Mouse (Mus musculus) forebrain, postnatal 0 days (tissue): ENCODE data around the gene Aktip. TPM values are rescaled to one million over a fixed set of nuclear protein-coding genes. Genes with fewer than 3 reads are reported as not detected.

Experiments
- ATAC-seq: fragments of 200-750 bp; cut with Nextera tagmentation; 2 replicates; pipeline ENCODE4 v1.8.0; 2017; ENCODE audit warnings: mild to moderate bottlenecking, moderate library complexity
- DNase-seq: peaks from one replicate; pipeline ENCODE4 v3.0.0-alpha.2; 2015
- H3K27ac ChIP-seq: fragments of 300-500 bp; sonication (generic); 2 replicates; pipeline ENCODE4 v1.5.1; 2014; ENCODE audit warnings: low read depth, mild to moderate bottlenecking, antibody characterized with exemption, low read length, moderate library complexity, mixed read lengths
- H3K27me3 ChIP-seq: fragments of 300-500 bp; sonication (generic); 2 replicates; pipeline ENCODE4 v1.6.1; 2014; ENCODE audit warnings: mild to moderate bottlenecking, low read length, mixed read lengths; ENCODE audit not compliant: insufficient read depth
- H3K36me3 ChIP-seq: fragments of 300-500 bp; sonication (generic); 2 replicates; pipeline ENCODE4 v1.6.1; 2014; ENCODE audit warnings: mild to moderate bottlenecking, moderate library complexity; ENCODE audit not compliant: insufficient read depth
- H3K4me1 ChIP-seq: fragments of 300-500 bp; sonication (generic); 2 replicates; pipeline ENCODE4 v1.6.1; 2014; ENCODE audit warnings: antibody characterized with exemption; ENCODE audit not compliant: insufficient read depth
- H3K4me2 ChIP-seq: fragments of 300-500 bp; sonication (generic); 2 replicates; pipeline ENCODE4 v1.6.1; 2014; ENCODE audit warnings: low read depth, mild to moderate bottlenecking, moderate library complexity
- H3K4me3 ChIP-seq: fragments of 300-500 bp; sonication (generic); 2 replicates; pipeline ENCODE4 v1.5.1; 2014; ENCODE audit warnings: low read depth, low read length, mixed read lengths
- H3K9ac ChIP-seq: fragments of 300-500 bp; sonication (generic); 2 replicates; pipeline ENCODE4 v1.6.1; 2014; ENCODE audit warnings: mild to moderate bottlenecking
- H3K9me3 ChIP-seq: fragments of 300-500 bp; sonication (generic); 2 replicates; pipeline ENCODE4 v1.6.1; 2016; ENCODE audit warnings: low read length
- CTCF ChIP-seq: sonication (generic); IDR thresholded peaks from 2 replicates; pipeline ENCODE4 v1.5.1; 2016; ENCODE audit warnings: antibody characterized with exemption, control low read depth, low read depth
- WGBS: fragments of 180-500 bp; shearing (Covaris S2); extraction: QIAGEN DNeasy Blood & Tissue Kit; methylation state at CpG from one replicate; pipeline ENCODE4 v1.1.7; 2014; 5-methylcytosine and 5-hydroxymethylcytosine counted together
- polyA plus RNA-seq: library from polyadenylated mRNA; unstranded; fragments of >200 nt; fragmentation: Nextera tagmentation; extraction: Ambion mirVana; gene quantifications from 2 replicates; pipeline ENCODE4 v1.2.1, GENCODE M21; 2015
- total RNA-seq: library from RNA; depleted of rRNA; stranded (reverse); fragments of >200 nt; gene quantifications from 2 replicates; pipeline ENCODE4 v1.2.3, GENCODE M21; 2014

The Aktip gene
- total and polyA plus RNA-seq, 2 experiments from 2014 or later = 119 to 129 TPM

DNA sequence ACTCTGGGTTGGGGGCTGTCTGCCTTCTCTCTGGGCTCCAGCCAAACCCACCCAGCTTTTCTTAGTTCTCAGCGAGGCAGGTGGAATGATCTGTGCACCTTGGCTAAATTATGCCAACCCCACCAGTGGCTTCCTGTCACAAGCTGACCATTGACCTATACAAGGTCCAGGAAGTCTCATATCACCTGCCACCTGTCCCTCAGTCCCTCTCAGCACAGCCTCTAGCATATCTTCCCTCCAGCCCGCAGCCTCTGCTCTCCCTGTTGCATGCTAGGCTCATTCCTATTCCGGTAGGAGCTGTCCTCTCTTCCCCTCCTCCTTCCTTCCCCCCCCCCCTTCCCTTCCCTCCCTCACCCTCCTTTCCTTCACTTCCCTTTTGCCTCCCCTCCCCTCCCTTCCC lies 50.5 kb downstream of the Aktip start:
- DNase-seq = no peak
- no peak for TF ChIP-seq CTCF

DNA sequence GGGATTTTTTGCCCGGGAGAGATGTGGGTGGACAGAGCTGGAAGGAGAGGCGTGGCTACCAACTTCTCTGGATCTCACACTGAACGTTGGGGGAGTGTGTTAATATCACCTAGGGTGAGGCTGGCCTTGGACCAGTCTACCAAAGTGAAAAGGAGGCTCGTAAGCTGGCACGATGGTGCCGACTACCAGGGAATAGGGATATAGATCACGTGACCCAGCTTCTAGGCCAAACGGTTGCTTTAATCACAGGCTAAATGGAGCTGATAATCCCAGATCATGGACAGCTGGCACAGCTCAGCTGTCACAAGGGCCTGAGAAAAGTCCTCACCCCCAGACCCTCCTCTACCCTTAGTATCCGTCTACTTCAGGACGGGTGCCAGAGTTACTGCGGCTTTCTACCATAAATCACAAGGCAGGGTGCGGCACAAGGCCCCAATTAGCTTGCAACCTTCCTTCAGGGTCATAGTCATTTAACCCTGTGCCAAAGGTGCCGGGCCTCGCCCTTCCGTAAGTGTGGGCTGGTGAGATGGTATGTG lies 51.1 kb downstream of the Aktip start:
- Histone ChIP-seq H3K9ac (no peak overlapping the region), H3K4me2 (no peak overlapping the region), H3K27ac (no peak overlapping the region), H3K4me1 (no peaks in the 10 kb centered on the region), H3K9me3 (no peaks in the 10 kb centered on the region), H3K27me3 (no peaks in the 10 kb centered on the region), H3K36me3 (no peaks in the 10 kb centered on the region), H3K4me3 (no peak overlapping the region)
- no peak for ATAC-seq
- 79% methylated on average over 15 of the region's 15 CpGs for WGBS
- DNase-seq = no peak
- TF ChIP-seq CTCF = no peak

More for the DNA sequence above, 50.5 kb downstream of the Aktip start:
- Histone ChIP-seq H3K4me3 (no peak overlapping the region), H3K9ac (no peak overlapping the region), H3K27ac (no peak overlapping the region), H3K4me2 (no peak overlapping the region), H3K27me3 (no peaks in the 10 kb centered on the region), H3K4me1 (no peaks in the 10 kb centered on the region), H3K36me3 (no peaks in the 10 kb centered on the region), H3K9me3 (no peaks in the 10 kb centered on the region)
- ATAC-seq = no peak
- 79% methylated on average over 3 of the region's 3 CpGs for WGBS

DNA sequence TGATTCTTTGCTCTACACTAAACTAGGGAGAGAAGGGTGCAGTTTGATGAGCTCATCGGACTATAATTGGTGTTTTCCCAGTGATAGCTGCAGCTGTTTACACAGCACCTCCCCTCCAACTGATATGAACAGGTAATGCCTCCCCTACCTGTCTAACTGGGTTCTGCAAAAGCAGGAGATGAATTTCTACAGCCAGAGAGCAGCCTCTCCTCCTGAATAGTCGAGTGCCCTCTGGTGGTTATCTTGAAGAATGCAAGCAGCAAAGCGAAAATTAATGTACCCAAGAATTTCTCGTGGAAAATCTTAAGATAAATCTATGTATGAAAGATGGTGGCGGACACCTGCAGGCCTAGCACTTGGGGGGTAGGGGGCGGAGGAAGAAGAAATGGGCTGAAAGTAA lies 52.1 kb downstream of the Aktip start:
- Histone ChIP-seq H3K9ac (no peak overlapping the region), H3K4me2 (no peak overlapping the region), H3K4me3 (no peak overlapping the region), H3K27ac (no peak overlapping the region), H3K4me1 (no peaks in the 10 kb centered on the region), H3K36me3 (no peaks in the 10 kb centered on the region), H3K9me3 (no peaks in the 10 kb centered on the region), H3K27me3 (no peaks in the 10 kb centered on the region)
- peak; percentile 91 for TF ChIP-seq CTCF
- WGBS = 10% methylated on average over 6 of the region's 6 CpGs
- ATAC-seq = peak; percentile 62
- peak; percentile 79 for DNase-seq

DNA sequence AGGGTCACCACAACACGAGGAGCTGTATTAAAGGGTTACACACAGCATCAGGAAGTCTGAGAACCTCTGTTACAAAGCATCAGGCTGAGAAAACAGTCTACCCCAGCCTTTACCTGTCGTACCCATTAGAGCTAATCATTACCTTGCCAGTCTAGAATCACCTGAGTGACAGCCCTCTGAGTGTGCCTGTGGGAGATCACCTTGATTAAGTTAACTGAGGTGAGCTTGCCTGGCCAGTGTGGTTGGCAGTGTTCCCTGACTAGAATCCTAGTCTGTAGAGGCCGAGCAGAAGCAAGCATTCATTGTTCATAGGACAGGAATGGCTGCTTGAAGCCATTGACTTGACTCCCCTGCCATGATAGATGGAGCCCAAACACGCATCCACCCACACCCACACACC lies 58.9 kb downstream of the Aktip start:
- DNase-seq = no peak

DNA sequence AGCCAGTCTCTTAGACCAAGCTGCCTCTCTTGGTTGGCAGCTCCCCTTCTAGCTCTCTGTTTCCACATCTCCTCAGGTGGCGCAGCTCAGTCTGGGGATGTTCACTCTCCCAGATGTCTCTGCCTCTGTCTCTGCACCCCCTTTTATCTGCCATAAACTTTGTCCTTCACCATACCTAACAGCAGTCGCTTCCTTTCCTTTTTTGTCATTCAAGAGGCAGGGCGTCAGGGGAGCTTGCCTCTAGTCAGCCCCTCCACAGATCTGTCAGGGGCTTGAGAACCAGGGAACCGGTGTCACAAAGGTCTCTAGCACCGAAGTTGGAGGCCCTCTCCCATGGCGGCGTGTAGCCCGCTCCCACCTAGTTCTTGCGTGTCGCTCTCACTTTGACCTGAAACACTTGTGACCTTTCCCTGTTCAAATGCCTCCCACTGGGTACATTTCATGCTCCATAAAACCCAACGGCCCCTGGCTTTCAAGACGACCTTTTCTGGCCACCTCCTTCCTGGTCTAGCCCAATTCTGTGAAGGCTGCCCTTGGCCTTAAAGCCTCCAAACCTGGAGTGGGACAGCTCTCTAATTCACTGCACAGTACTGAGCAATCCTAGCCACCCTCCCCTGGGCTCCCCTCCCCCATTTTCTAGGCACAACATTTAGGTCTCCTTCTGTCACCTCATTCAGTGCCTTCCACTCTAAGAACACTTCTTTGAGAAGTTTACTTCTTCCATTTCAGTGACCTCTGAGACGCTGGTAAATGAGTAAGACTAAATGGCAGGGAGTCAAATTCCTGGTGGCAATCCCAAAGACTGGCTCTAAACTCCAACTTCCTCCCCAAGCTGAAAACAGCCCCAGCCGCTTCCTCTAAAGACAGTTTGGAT lies 64.2 kb downstream of the Aktip start:
- DNase-seq (no peak), ATAC-seq (no peak)
- Histone ChIP-seq H3K9me3 (no peaks in the 10 kb centered on the region), H3K9ac (no peak overlapping the region), H3K27ac (peak overlapping the region; percentile 4; the same call in 1 of the 2 replicates), H3K27me3 (no peaks in the 10 kb centered on the region), H3K4me1 (peaks cover 9% of the 10 kb centered on the region), H3K4me3 (no peak overlapping the region), H3K4me2 (no peak overlapping the region), H3K36me3 (no peaks in the 10 kb centered on the region)
- WGBS = 72% methylated on average over 14 of the region's 14 CpGs
- no peak for TF ChIP-seq CTCF

More for the DNA sequence above, 58.9 kb downstream of the Aktip start:
- H3K9ac ChIP-seq = no peak overlapping the region
- no peak overlapping the region for H3K27ac ChIP-seq
- no peak for TF ChIP-seq CTCF
- H3K9me3 ChIP-seq = no peaks in the 10 kb centered on the region
- H3K36me3 ChIP-seq = no peaks in the 10 kb centered on the region
- no peaks in the 10 kb centered on the region for H3K4me1 ChIP-seq
- no peak overlapping the region for H3K4me2 ChIP-seq
- no peak for ATAC-seq
- no peak overlapping the region for H3K4me3 ChIP-seq
- H3K27me3 ChIP-seq = no peaks in the 10 kb centered on the region
- WGBS = 84% methylated on average over 4 of the region's 4 CpGs

DNA sequence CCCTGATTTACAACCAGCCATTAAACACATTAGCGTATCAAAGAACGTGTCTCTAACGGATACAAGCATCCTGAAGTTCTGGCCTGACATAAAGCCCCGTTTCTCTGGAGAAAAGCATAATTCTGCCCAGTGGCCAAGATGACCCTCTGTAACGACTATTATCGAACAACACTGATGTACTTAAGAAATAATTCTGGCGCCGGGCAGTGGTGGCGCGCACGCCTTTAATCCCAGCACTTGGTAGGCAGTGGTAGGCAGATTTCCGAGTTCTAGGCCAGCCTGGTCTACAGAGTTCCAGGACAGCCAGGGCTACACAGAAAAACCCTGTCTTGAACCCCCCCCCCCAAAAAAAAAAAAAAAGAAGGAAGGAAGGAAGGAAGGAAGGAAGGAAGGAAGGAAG lies 65.1 kb downstream of the Aktip start:
- Histone ChIP-seq H3K36me3 (0 out of 2 replicates have a peak, but pooled peaks cover 5% of the 10 kb centered on the region), H3K4me1 (peaks cover 9% of the 10 kb centered on the region), H3K9ac (no peak overlapping the region), H3K27ac (peak overlapping the region; percentile 36), H3K9me3 (no peaks in the 10 kb centered on the region), H3K4me2 (peak overlapping the region; percentile 88), H3K27me3 (no peaks in the 10 kb centered on the region), H3K4me3 (peak overlapping the region; percentile 96; the same call in 1 of the 2 replicates)
- TF ChIP-seq CTCF = no peak
- no peak for DNase-seq
- no peak for ATAC-seq
- WGBS = 38% methylated on average over 12 of the region's 12 CpGs

DNA sequence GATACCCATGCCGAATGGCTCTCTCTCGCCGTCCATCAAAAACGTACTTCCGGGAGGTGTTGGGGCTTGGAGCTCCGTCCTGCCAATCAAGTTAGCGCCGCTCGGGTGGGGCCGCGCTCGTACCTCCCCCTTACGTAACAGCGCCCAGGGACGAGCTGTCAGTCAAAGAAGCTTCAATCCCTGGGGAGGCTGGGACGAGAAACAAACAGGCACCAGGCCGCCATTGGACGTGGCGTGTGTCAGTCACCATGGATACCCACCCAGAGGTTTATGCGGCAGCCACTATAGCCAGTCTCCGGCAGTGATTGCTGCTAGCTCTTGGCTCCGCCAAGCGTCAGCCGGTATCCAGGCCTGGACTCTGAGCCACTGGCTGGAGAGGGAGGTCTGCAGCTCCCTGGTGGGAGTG lies 65.7 kb downstream of the Aktip start:
- peak overlapping the region; percentile 96 for H3K4me3 ChIP-seq
- peak overlapping the region; percentile 85; the same call in 1 of the 2 replicates for H3K9ac ChIP-seq
- TF ChIP-seq CTCF = peak; percentile 66
- H3K9me3 ChIP-seq = no peaks in the 10 kb centered on the region
- peaks cover 9% of the 10 kb centered on the region for H3K4me1 ChIP-seq
- H3K4me2 ChIP-seq = peak overlapping the region; percentile 88
- peak; percentile 100 for DNase-seq
- peak; percentile 98 for ATAC-seq
- WGBS = 0% methylated on average over 24 of the region's 24 CpGs
- peak overlapping the region; percentile 69 for H3K27ac ChIP-seq
- H3K27me3 ChIP-seq = no peaks in the 10 kb centered on the region
- H3K36me3 ChIP-seq = peaks cover 10% of the 10 kb centered on the region; the same call in 1 of the 2 replicates
